Mouse (Mus musculus): ENCODE data around the gene Bcat1. TPM values are rescaled to one million over a fixed set of nuclear protein-coding genes. Genes with fewer than 3 reads are reported as not detected.

Bcat1 gene
- total and polyA plus RNA-seq, 2 experiments from 2014 or later, result 57.0 to 96.8 TPM

DNA sequence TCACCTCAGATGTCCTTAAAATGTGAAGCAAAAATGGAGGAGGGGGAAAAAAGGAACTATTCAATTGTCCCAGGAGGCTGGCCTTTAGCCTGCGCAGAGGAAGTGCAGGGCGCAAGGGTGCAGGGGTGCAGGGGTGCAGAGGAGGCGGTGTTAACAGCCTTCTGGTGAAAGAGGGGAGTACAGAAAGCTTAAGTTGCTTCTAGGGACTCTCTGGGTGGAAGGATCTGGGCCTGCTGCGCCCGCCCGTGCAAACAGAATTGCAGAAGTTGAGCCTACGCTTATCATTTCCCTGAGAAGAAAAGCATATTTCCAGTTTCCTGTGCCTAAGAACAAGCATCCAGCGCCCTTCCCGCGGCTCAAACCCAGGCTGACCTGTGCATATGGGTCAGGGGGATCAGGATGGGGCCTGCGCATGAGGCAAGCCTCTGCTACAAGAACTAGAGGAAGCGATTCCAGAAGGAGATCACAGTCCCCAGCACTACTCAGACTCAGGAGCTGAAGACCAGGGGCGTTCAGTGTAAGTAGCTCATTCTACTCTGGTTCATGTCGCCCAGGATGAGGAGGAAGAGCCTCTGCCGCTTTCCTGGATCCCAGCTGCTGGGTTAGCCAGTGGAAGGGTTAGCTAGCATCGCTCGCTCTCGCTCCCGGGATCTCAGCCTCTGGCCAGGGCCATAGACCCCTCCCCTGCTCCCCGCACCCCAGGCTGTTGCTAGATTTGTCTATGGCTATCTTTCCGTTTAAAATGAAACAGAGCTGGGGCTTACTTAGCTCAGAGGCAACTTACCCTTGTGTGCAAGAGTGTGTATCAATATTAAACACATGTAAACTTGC, 45.8 kb upstream of the Bcat1 start:
- H3K27ac ChIP-seq (ENCODE audit: low read depth, low read length), result no peak overlapping the region
- no peak for TF ChIP-seq CTCF (IDR thresholded peaks at IDR 0.05)
- 0 out of 2 replicates have a peak, but pooled peaks cover 3% of the 10 kb centered on the region for H3K27me3 ChIP-seq (ENCODE audit: insufficient read depth, low read length)
- ATAC-seq (ENCODE audit: low FRiP score) (no peak), DNase-seq (ENCODE audit: low spot score) (no peak)
- H3K9ac ChIP-seq (replicated peaks; ENCODE audit: low read length, poor library complexity, severe bottlenecking), result 0 out of 2 replicates have a peak overlapping the region, but pooled peaks have one; percentile 4
- 55% methylated on average over 21 of the region's 21 CpGs for WGBS
- H3K4me1 ChIP-seq (ENCODE audit: insufficient read depth, low read length), result no peaks in the 10 kb centered on the region
- H3K36me3 ChIP-seq (ENCODE audit: insufficient read depth, low read length), result no peaks in the 10 kb centered on the region
- H3K4me3 ChIP-seq (ENCODE audit: low read depth, low read length), result no peak overlapping the region
- no peaks in the 10 kb centered on the region for H3K9me3 ChIP-seq (ENCODE audit: low read length)
- H3K4me2 ChIP-seq (ENCODE audit: low read depth, low read length, poor library complexity, severe bottlenecking), result no peak overlapping the region

DNA sequence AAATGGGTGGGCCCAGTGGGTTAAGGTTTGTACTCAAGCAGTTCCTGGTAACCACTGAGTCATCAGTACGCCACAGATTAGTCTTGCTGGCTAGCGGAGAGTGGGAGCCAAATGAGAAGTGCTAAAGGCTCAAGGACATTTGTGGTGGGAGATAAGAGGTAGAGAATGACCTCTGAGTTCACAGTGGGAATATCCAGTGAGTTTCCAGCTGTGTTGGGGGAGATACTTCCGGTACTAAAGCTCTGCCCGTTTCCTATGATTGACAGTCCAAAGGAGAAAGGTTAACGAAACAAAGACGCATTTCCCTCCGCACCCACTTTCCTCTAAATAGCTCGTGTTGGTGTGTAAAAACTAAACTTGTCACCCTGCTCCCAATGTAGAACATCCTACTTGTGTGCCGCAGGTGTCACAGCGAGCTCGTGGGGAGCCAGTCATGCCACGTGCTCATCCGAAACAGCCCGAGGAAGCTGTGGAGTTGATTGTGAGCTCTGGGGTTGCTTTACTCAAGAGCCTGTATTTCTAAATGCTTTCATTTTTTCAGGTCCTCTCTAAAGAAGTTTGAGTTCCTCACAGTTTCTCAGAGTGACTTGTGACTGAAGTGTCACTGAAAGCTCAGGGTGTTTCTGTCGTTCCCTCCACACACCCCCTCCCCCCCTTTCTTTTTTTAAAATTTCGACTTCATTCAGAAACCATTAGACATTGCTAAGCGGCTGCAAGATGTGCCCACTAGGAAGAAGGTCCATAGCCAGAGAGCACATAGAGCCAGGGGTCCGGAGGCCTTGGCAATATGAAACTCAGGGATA, 45.0 kb upstream of the Bcat1 start:
- no peaks in the 10 kb centered on the region for H3K36me3 ChIP-seq (ENCODE audit: insufficient read depth, low read length)
- H3K27ac ChIP-seq (ENCODE audit: low read depth, low read length), result no peak overlapping the region
- DNase-seq (ENCODE audit: low spot score) (no peak), ATAC-seq (ENCODE audit: low FRiP score) (no peak)
- no peaks in the 10 kb centered on the region for H3K9me3 ChIP-seq (ENCODE audit: low read length)
- TF ChIP-seq CTCF (IDR thresholded peaks at IDR 0.05), result no peak
- 55% methylated on average over 18 of the region's 18 CpGs for WGBS
- no peaks in the 10 kb centered on the region for H3K4me1 ChIP-seq (ENCODE audit: insufficient read depth, low read length)
- no peak overlapping the region for H3K9ac ChIP-seq (replicated peaks; ENCODE audit: low read length, poor library complexity, severe bottlenecking)
- no peak overlapping the region for H3K4me2 ChIP-seq (ENCODE audit: low read depth, low read length, poor library complexity, severe bottlenecking)
- H3K27me3 ChIP-seq (ENCODE audit: insufficient read depth, low read length), result 0 out of 2 replicates have a peak, but pooled peaks cover 3% of the 10 kb centered on the region
- no peak overlapping the region for H3K4me3 ChIP-seq (ENCODE audit: low read depth, low read length)

- no peak for TF ChIP-seq CTCF (IDR thresholded peaks at IDR 0.05)
- Histone ChIP-seq H3K9ac (replicated peaks; ENCODE audit: low read length, poor library complexity, severe bottlenecking) (no peak overlapping the region), H3K27ac (ENCODE audit: low read depth, low read length) (no peak overlapping the region), H3K27me3 (ENCODE audit: insufficient read depth, low read length) (0 out of 2 replicates have a peak, but pooled peaks cover 3% of the 10 kb centered on the region), H3K4me2 (ENCODE audit: low read depth, low read length, poor library complexity, severe bottlenecking) (no peak overlapping the region), H3K9me3 (ENCODE audit: low read length) (no peaks in the 10 kb centered on the region), H3K4me3 (ENCODE audit: low read depth, low read length) (no peak overlapping the region), H3K36me3 (ENCODE audit: insufficient read depth, low read length) (no peaks in the 10 kb centered on the region), H3K4me1 (ENCODE audit: insufficient read depth, low read length) (no peaks in the 10 kb centered on the region)
- DNase-seq (ENCODE audit: low spot score) (no peak), ATAC-seq (ENCODE audit: low FRiP score) (no peak)
- WGBS, result 70% methylated on average over 2 of the region's 2 CpGs
Observed at GRCm38 (mm10) chr6:145120086-145120485, 44.1 kb upstream of the Bcat1 start.

DNA sequence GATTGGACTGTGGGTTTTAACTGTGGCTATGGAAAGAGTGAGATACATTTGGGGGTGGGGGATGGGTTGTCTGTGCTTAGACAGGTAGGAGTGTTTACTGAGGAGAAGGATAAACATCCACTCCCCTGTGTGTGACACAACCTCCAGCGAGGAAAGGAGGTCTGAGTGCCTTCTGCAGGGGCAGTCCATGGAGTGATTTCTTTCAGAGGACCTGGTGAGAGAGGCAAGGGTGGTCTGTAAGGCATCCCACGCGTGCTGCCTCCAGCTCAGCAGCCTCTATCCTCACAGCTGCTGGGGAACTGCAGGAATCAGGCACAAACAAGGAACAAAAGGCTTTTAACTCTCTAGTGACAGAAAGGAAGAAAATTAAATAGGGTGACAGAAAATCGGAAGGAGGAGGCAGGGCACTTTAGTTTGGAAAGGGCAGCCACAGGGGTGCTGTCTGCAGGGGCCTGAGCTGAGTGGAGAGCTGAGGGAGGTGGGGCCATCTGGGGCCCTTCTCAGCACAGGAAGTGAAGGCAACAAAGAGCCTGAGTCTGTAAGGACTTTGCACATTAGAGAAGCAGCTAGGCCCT, 40.2 kb upstream of the Bcat1 start:
- DNase-seq (ENCODE audit: low spot score) (no peak), ATAC-seq (ENCODE audit: low FRiP score) (no peak)
- Histone ChIP-seq H3K4me2 (ENCODE audit: low read depth, low read length, poor library complexity, severe bottlenecking) (no peak overlapping the region), H3K4me3 (ENCODE audit: low read depth, low read length) (no peak overlapping the region), H3K4me1 (ENCODE audit: insufficient read depth, low read length) (no peaks in the 10 kb centered on the region), H3K27me3 (ENCODE audit: insufficient read depth, low read length) (no peaks in the 10 kb centered on the region), H3K36me3 (ENCODE audit: insufficient read depth, low read length) (no peaks in the 10 kb centered on the region), H3K9me3 (ENCODE audit: low read length) (no peaks in the 10 kb centered on the region), H3K27ac (ENCODE audit: low read depth, low read length) (no peak overlapping the region), H3K9ac (replicated peaks; ENCODE audit: low read length, poor library complexity, severe bottlenecking) (no peak overlapping the region)
- TF ChIP-seq CTCF (IDR thresholded peaks at IDR 0.05), result no peak
- 15% methylated on average over 4 of the region's 4 CpGs for WGBS

GRCm38 (mm10) chr6:145115476-145116097, 39.6 kb upstream of the Bcat1 start, which contains the start of gene Lrmp:
Gene Lrmp, plus strand, starts transcription at chr6:145115653.
- ATAC-seq (ENCODE audit: low FRiP score), result no peak
- Histone ChIP-seq H3K36me3 (ENCODE audit: insufficient read depth, low read length) (no peaks in the 10 kb centered on the region), H3K27ac (ENCODE audit: low read depth, low read length) (no peak within 1 kb of the TSS), H3K4me2 (ENCODE audit: low read depth, low read length, poor library complexity, severe bottlenecking) (no peak within 1 kb of the TSS), H3K9me3 (ENCODE audit: low read length) (no peaks in the 10 kb centered on the region), H3K27me3 (ENCODE audit: insufficient read depth, low read length) (no peaks in the 10 kb centered on the region), H3K4me3 (ENCODE audit: low read depth, low read length) (no peak within 1 kb of the TSS), H3K4me1 (ENCODE audit: insufficient read depth, low read length) (no peaks in the 10 kb centered on the region), H3K9ac (replicated peaks; ENCODE audit: low read length, poor library complexity, severe bottlenecking) (no peak within 1 kb of the TSS)
- TF ChIP-seq CTCF (IDR thresholded peaks at IDR 0.05), result peak; percentile 57
- 71% methylated on average over 6 of the region's 6 CpGs for WGBS
- DNase-seq (ENCODE audit: low spot score), result no peak
